Mouse (Mus musculus) frontal cortex, postnatal 14 days (tissue): ENCODE measurements around the gene Gm21256.
"Not testable (repeated sequence)": the region's sequence is repeated elsewhere in the genome, so short reads cannot be mapped to it uniquely, and the experiment has no call there.

Source experiments
- DNase-seq, 2 experiments: peaks; one replicate each; pipeline ENCODE4 v3.0.0; 2022; ENCODE audit warnings: low spot score in 2 of 2

Gm21256 gene

DNA sequence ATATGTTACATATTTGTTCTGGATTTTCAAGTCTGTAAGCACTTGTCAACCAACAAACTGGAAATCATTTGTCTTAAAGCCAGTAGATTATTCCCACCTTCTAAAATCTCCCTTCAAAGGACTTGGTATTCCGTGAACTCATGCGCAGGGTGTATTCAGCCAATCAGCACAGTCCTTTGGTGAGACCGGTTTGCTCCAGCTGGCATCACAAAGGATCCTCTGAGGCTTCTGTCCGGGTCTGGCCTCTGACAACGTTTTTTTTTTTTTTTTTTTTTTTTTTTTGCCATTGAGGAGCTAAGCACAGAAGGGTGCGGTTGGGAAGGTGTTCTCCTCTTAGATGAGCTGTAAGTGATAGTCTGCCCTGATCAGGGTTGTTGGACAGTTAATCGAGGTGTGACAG, at the start of gene Gm21256:
TSS of gene Gm21256 (plus strand) at position 301 of the 400 bp plus-strand sequence.
- not testable (repeated sequence) for DNase-seq
